In the genomic region with DNA sequence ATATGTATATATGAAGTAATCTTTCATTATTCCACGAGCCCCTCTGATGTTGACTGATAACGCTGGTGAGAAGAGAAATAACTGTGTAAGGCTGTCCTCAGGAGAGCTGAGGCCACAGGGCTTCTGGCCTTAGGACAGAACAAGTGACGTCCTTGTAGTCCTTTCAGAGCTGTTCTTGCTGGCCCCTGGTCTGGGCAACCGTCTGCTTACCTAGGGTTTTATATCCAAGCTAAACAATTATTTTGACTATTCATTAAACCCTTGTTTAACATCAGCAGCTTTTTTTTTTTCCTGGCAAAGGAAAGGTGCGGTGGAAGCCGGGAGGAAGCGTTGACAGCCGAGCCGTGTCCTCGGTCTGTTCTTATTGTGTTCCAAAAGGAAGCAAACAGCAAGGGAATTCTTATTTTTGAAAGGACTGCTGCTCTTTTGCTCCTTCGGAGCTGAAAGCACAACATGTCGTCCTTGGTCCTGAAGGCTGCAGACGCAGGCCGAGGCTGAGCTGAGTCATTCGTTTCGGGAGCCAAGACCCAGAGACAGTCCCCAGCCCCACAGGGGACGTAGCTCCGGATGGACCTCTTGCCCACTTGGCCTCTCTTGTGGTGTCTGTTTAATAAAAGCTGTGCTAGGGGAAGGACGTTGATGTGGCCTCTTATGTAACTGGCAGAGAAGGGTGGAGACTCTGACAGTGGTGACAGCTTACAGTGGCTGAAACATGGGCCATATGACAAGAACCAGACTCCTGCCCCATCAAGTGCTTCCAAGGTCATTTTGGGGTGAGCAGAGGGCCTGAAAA, we compare ENCODE assay signal across 7 mouse cellular contexts.
DNase-seq lines count a peak whose midpoint lies in the region; ATAC-seq and TF ChIP-seq lines count a peak whose summit lies in the region.

No protein-coding gene starts in this region.

- H3K9ac ChIP-seq in kidney, postnatal 0 days (ENCODE audit: low read depth, low read length) = no peak overlapping the region
- no peak overlapping the region for H3K9ac ChIP-seq in stomach, postnatal 0 days (ENCODE audit: low read length)

- no peaks in the 10 kb centered on the region for H3K27me3 ChIP-seq in kidney, postnatal 0 days (ENCODE audit: insufficient read depth, low read length)
- no peaks in the 10 kb centered on the region for H3K27me3 ChIP-seq in stomach, postnatal 0 days (ENCODE audit: control insufficient read depth, insufficient read depth, low read length)
- H3K27me3 ChIP-seq in forebrain, embryonic 10.5 days (ENCODE audit: poor library complexity, severe bottlenecking) = no peaks in the 10 kb centered on the region

- H3K4me3 ChIP-seq in kidney, postnatal 0 days (replicated peaks; ENCODE audit: low read depth, low read length) = no peak overlapping the region
- no peak overlapping the region for H3K4me3 ChIP-seq in stomach, postnatal 0 days (ENCODE audit: low read depth, low read length)
- H3K4me3 ChIP-seq in forebrain, embryonic 10.5 days = no peak overlapping the region

- no peaks in the 10 kb centered on the region; the same call in 1 of the 2 replicates for H3K4me1 ChIP-seq in kidney, postnatal 0 days (replicated peaks; ENCODE audit: insufficient read depth, low read length)
- H3K4me1 ChIP-seq in stomach, postnatal 0 days (replicated peaks; ENCODE audit: control insufficient read depth, insufficient read depth) = no peaks in the 10 kb centered on the region
- 0 out of 2 replicates have a peak, but pooled peaks cover 4% of the 10 kb centered on the region for H3K4me1 ChIP-seq in forebrain, embryonic 10.5 days

- ATAC-seq in kidney, postnatal 0 days (replicated peaks; ENCODE audit: low FRiP score, low read depth) = 0 out of 2 replicates have a peak, but pooled peaks have one; percentile 25
- ATAC-seq in stomach, postnatal 0 days (ENCODE audit: low FRiP score, low TSS enrichment) = peak; percentile 56; the same call in 1 of the 2 replicates
- ATAC-seq in megakaryocyte-erythroid progenitor cell, adult 5-6 weeks (replicated peaks; ENCODE audit: low FRiP score, low TSS enrichment, poor library complexity, severe bottlenecking) = no peak

- 0 out of 2 replicates have a peak overlapping the region, but pooled peaks have one; percentile 42 for H3K27ac ChIP-seq in kidney, postnatal 0 days
- H3K27ac ChIP-seq in stomach, postnatal 0 days (replicated peaks) = no peak overlapping the region
- no peak overlapping the region for H3K27ac ChIP-seq in forebrain, embryonic 10.5 days

- H3K9me3 ChIP-seq in kidney, postnatal 0 days (replicated peaks; ENCODE audit: low read length) = no peaks in the 10 kb centered on the region
- H3K9me3 ChIP-seq in stomach, postnatal 0 days (ENCODE audit: control insufficient read depth, low read length) = no peaks in the 10 kb centered on the region
- H3K9me3 ChIP-seq in forebrain, embryonic 10.5 days = no peaks in the 10 kb centered on the region

- 56% methylated on average over 19 of the region's 19 CpGs for WGBS in kidney, postnatal 0 days
- WGBS in stomach, postnatal 0 days = 33% methylated on average over 19 of the region's 19 CpGs
- 84% methylated on average over 19 of the region's 19 CpGs for WGBS in forebrain, embryonic 10.5 days

- TF ChIP-seq CTCF in kidney, postnatal 0 days (IDR thresholded peaks at IDR 0.05; ENCODE audit: low read depth) = no peak
- TF ChIP-seq CTCF in stomach, postnatal 0 days (IDR thresholded peaks at IDR 0.05; ENCODE audit: low read depth) = no peak

- no peaks in the 10 kb centered on the region for H3K36me3 ChIP-seq in kidney, postnatal 0 days (ENCODE audit: insufficient read depth, low read length)
- no peaks in the 10 kb centered on the region for H3K36me3 ChIP-seq in stomach, postnatal 0 days (ENCODE audit: control insufficient read depth, insufficient read depth, low read length)
- no peaks in the 10 kb centered on the region for H3K36me3 ChIP-seq in forebrain, embryonic 10.5 days (replicated peaks)

- peak; percentile 37 for DNase-seq in urinary bladder, postnatal 14 days (ENCODE audit: low spot score)
- DNase-seq in urinary bladder, postnatal 10 days (ENCODE audit: low spot score) = no peak
- DNase-seq in heart, adult 18-20 months = peak; percentile 91 to 97
- peak; percentile 42 for DNase-seq in kidney, postnatal 0 days (ENCODE audit: low spot score)
- no peak for DNase-seq in stomach, postnatal 0 days (ENCODE audit: low spot score)
- no peak for DNase-seq in forebrain, embryonic 10.5 days (ENCODE audit: extremely low spot score, low spot score)

- TF ChIP-seq EP300 in stomach, postnatal 0 days (optimal IDR thresholded peaks at IDR 0.05) = no peak

- H3K4me2 ChIP-seq in kidney, postnatal 0 days (ENCODE audit: low read length) = peak overlapping the region; percentile 10; the same call in 1 of the 2 replicates
- H3K4me2 ChIP-seq in stomach, postnatal 0 days (replicated peaks; ENCODE audit: low read depth) = no peak overlapping the region

Comparison
In these comparisons a context has a peak if more than half of its experiments do, and no peak if none do; other contexts are left out.
1. DNase-seq: peak in urinary bladder, postnatal 14 days (single experiment), heart, adult 18-20 months (2 of 2) and kidney, postnatal 0 days (single experiment); none in urinary bladder, postnatal 10 days (single experiment), stomach, postnatal 0 days (single experiment) and forebrain, embryonic 10.5 days (single experiment).